Mouse (Mus musculus) MEL (cell line): ENCODE measurements at regions not wholly inside any gene's neighbourhood (a gene's known extent, or its start where the extent isn't known, plus 50 kb on each side); places are given as distances from the start of the nearest gene placed in this dataset.

Experiments used
- DNase-seq: peaks from one replicate; pipeline ENCODE4 v3.0.0; 2011; ENCODE audit warnings: low read depth, low spot score
- H3K27ac ChIP-seq: 2 replicates; pipeline ENCODE4 v1.5.1; 2012; ENCODE audit warnings: low read depth, mild to moderate bottlenecking, control low read depth, low read length, moderate library complexity; ENCODE audit not compliant: control insufficient read depth
- H3K27me3 ChIP-seq, 2 experiments: fragments of 150-350 bp in 1 of 2; sonication (generic) in 1 of 2; 2 replicates each; pipeline ENCODE4 v1.6.1; 2012; ENCODE audit warnings: low read length in 2 of 2, mild to moderate bottlenecking in 2 of 2, improper control_type of control experiment in 1 of 2, moderate library complexity in 1 of 2; ENCODE audit not compliant: insufficient read depth in 2 of 2, control insufficient read depth in 1 of 2
- H3K36me3 ChIP-seq, 2 experiments: 2 replicates each; pipeline ENCODE4 v1.6.1; 2012 to 2014; ENCODE audit warnings: low read length in 2 of 2, improper control_type of control experiment in 1 of 2, inconsistent platforms in 1 of 2, mild to moderate bottlenecking in 1 of 2; ENCODE audit not compliant: insufficient read depth in 2 of 2, control insufficient read depth in 1 of 2
- H3K4me1 ChIP-seq, 2 experiments: fragments of 150-350 bp in 1 of 2; sonication (generic) in 1 of 2; 2 replicates each; pipeline ENCODE4 v1.6.1; 2012; ENCODE audit warnings: low read length in 2 of 2, improper control_type of control experiment in 1 of 2, mild to moderate bottlenecking in 1 of 2; ENCODE audit not compliant: insufficient read depth in 2 of 2, control insufficient read depth in 1 of 2
- H3K4me3 ChIP-seq, 2 experiments: fragments of 150-350 bp in 1 of 2; sonication (generic) in 1 of 2; 2 replicates each; pipeline ENCODE4 v1.5.1; 2012; ENCODE audit warnings: low read depth in 2 of 2, low read length in 2 of 2, mild to moderate bottlenecking in 2 of 2, moderate library complexity in 2 of 2, control low read depth in 1 of 2, improper control_type of control experiment in 1 of 2; ENCODE audit not compliant: control insufficient read depth in 1 of 2, insufficient read depth in 1 of 2
- H3K79me2 ChIP-seq: 2 replicates; pipeline ENCODE4 v1.6.1; 2012; ENCODE audit warnings: mild to moderate bottlenecking, low read length, moderate library complexity; ENCODE audit not compliant: control insufficient read depth, poor library complexity, insufficient read depth
- H3K9ac ChIP-seq: 2 replicates; pipeline ENCODE4 v1.6.1; 2012; ENCODE audit warnings: low read depth, mild to moderate bottlenecking, control low read depth, low read length, moderate library complexity; ENCODE audit not compliant: control insufficient read depth, poor library complexity, severe bottlenecking
- H3K9me3 ChIP-seq: fragments of 150-350 bp; sonication (generic); replicated peaks from 2 replicates; pipeline ENCODE4 v1.6.1; 2012; ENCODE audit warnings: mild to moderate bottlenecking, low read length, improper control_type of control experiment, moderate library complexity; ENCODE audit not compliant: insufficient read depth
- CTCF ChIP-seq, 3 experiments: IDR thresholded peaks in 2 of 3; conservative IDR thresholded peaks in 1 of 3; 2 replicates each; pipeline ENCODE4 v1.5.1; 2011 to 2012; ENCODE audit warnings: low read length in 3 of 3, low read depth in 2 of 3, mild to moderate bottlenecking in 2 of 3, improper control_type of control experiment in 1 of 3, inconsistent platforms in 1 of 3, mixed read lengths in 1 of 3, moderate library complexity in 1 of 3; ENCODE audit not compliant: control insufficient read depth in 1 of 3, insufficient read depth in 1 of 3, poor library complexity in 1 of 3, severe bottlenecking in 1 of 3
- E2F4 ChIP-seq: IDR thresholded peaks from 2 replicates; pipeline ENCODE4 v1.6.1; 2011; ENCODE audit warnings: low read depth, low read length, improper control_type of control experiment, borderline replicate concordance
- ETS1 ChIP-seq: IDR thresholded peaks from 2 replicates; pipeline ENCODE4 v1.6.1; 2012; ENCODE audit warnings: low read depth, mild to moderate bottlenecking, inconsistent platforms, low read length, improper control_type of control experiment, moderate library complexity
- GATA1 ChIP-seq: IDR thresholded peaks from 2 replicates; pipeline ENCODE4 v1.6.1; 2011; ENCODE audit warnings: low read depth, low read length, improper control_type of control experiment
- HCFC1 ChIP-seq: IDR thresholded peaks from 2 replicates; pipeline ENCODE4 v1.6.1; 2012; ENCODE audit warnings: low read depth, mild to moderate bottlenecking, inconsistent platforms, low read length, improper control_type of control experiment, moderate library complexity
- JUND ChIP-seq: IDR thresholded peaks from 2 replicates; pipeline ENCODE4 v1.6.1; 2011; ENCODE audit warnings: low read depth, mild to moderate bottlenecking, improper control_type of control experiment, low read length
- KAT2A ChIP-seq: conservative IDR thresholded peaks from 2 replicates; pipeline ENCODE4 v1.6.1; 2012; ENCODE audit warnings: low read depth, low read length, improper control_type of control experiment, inconsistent platforms
- MAFK ChIP-seq: IDR thresholded peaks from 2 replicates; pipeline ENCODE4 v1.6.1; 2011; ENCODE audit warnings: low read depth, mild to moderate bottlenecking, low read length, improper control_type of control experiment, borderline replicate concordance
- MAX ChIP-seq: IDR thresholded peaks from 2 replicates; pipeline ENCODE4 v1.6.1; 2011; ENCODE audit warnings: low read length, improper control_type of control experiment
- MEF2A ChIP-seq: IDR thresholded peaks from 2 replicates; pipeline ENCODE4 v1.6.1; 2014; ENCODE audit warnings: low read depth, mild to moderate bottlenecking, inconsistent platforms, low read length, improper control_type of control experiment; ENCODE audit not compliant: poor library complexity, insufficient replicate concordance, severe bottlenecking; ENCODE audit errors: extremely low read depth
- NRF1 ChIP-seq: IDR thresholded peaks from 2 replicates; pipeline ENCODE4 v1.6.1; 2014; ENCODE audit warnings: low read depth, mild to moderate bottlenecking, inconsistent platforms, low read length, improper control_type of control experiment, moderate library complexity; ENCODE audit not compliant: poor library complexity, insufficient read depth, severe bottlenecking
- POLR2AphosphoS5 ChIP-seq: IDR thresholded peaks from 2 replicates; pipeline ENCODE4 v1.6.1; 2012; ENCODE audit warnings: low read depth, borderline replicate concordance, mild to moderate bottlenecking, inconsistent platforms, low read length, moderate library complexity, mixed read lengths
- RAD21 ChIP-seq: IDR thresholded peaks from 2 replicates; pipeline ENCODE4 v1.6.1; 2011; ENCODE audit warnings: mild to moderate bottlenecking, low read depth, low read length, improper control_type of control experiment
- SMC3 ChIP-seq: IDR thresholded peaks from 2 replicates; pipeline ENCODE4 v1.6.1; 2011; ENCODE audit warnings: low read depth, low read length, improper control_type of control experiment
- USF2 ChIP-seq, 2 experiments: IDR thresholded peaks; 2 replicates each; pipeline ENCODE4 v1.6.1; 2011 to 2012; ENCODE audit warnings: improper control_type of control experiment in 2 of 2, low read length in 2 of 2, borderline replicate concordance in 1 of 2, inconsistent platforms in 1 of 2, low read depth in 1 of 2, mild to moderate bottlenecking in 1 of 2; ENCODE audit not compliant: insufficient read depth in 1 of 2
- ZKSCAN1 ChIP-seq: IDR thresholded peaks from 2 replicates; pipeline ENCODE4 v1.6.1; 2012; ENCODE audit warnings: low read depth, mild to moderate bottlenecking, inconsistent platforms, low read length, improper control_type of control experiment, moderate library complexity
- ZMIZ1 ChIP-seq: IDR thresholded peaks from 2 replicates; pipeline ENCODE4 v1.6.1; 2012; ENCODE audit warnings: low read depth, mild to moderate bottlenecking, inconsistent platforms, low read length, improper control_type of control experiment, moderate library complexity

DNA sequence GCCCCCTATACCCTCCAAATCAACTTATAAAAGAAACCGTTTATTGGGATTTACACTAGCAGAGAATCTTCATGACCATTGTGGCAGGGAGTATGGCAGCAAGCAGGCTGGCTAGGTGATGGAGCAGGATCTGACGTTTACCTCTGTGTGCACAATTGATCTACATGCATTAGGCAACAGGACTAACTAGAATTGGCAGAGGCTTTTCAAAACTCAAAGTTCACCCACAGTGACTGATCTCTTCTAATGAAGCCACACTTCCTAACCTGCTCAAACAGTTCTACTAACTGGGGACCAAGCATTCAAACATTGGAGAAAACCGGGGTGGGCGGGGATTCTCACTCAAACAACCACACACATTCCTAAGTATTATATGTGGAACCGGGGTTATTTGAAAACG, 1382.9 kb upstream of the Tenm2 start:
- Histone ChIP-seq H3K4me1 (no peaks in the 10 kb centered on the region), H3K4me3 (no peak overlapping the region), H3K79me2 (no peaks in the 10 kb centered on the region), H3K9ac (no peak overlapping the region), H3K27me3 (no peaks in the 10 kb centered on the region), H3K27ac (no peak overlapping the region), H3K36me3 (no peaks in the 10 kb centered on the region), H3K9me3 (no peaks in the 10 kb centered on the region)
- no peak for TF ChIP-seq RAD21
- TF ChIP-seq MEF2A: no peak
- TF ChIP-seq GATA1: no peak
- no peak for TF ChIP-seq MAFK
- DNase-seq: no peak

DNA sequence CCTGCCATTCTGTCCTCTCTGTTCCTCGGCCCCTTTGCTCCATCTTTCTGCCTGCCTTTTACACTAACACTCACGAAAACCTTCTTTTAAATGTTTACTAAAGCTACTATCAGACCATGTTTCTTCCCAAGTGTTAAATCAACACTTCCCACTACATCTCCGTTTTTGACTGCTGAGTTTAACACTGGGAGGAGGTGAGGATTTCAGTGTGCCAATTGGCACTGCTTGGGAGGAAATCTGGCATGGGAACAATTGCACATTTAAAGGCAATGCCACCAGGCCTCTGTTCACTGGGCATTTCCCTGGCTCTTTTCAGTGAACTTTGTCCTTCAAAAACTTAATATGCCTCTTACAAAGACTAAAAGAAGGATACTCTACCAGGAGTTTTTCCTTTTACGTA, 1365.2 kb upstream of the Tenm2 start:
- no peak for TF ChIP-seq E2F4
- no peak for TF ChIP-seq ZKSCAN1
- no peak for TF ChIP-seq SMC3
- TF ChIP-seq MEF2A: no peak
- no peak for TF ChIP-seq ZMIZ1
- TF ChIP-seq KAT2A: no peak
- TF ChIP-seq JUND: no peak
- TF ChIP-seq NRF1: no peak
- no peak for TF ChIP-seq USF2 (IDR thresholded peaks at IDR 0.05; ENCODE audit: borderline replicate concordance in 1 of 2, insufficient read depth in 1 of 2, low read depth in 1 of 2, low read length in 2 of 2)
- TF ChIP-seq MAX: no peak
- TF ChIP-seq ETS1: no peak
- no peak for TF ChIP-seq RAD21
- TF ChIP-seq MAFK: no peak
- no peak for TF ChIP-seq CTCF (IDR thresholded peaks at IDR 0.05 in 2 of 3, conservative IDR thresholded peaks at IDR 0.05 in 1 of 3; ENCODE audit: control insufficient read depth in 1 of 3, insufficient read depth in 1 of 3, low read depth in 2 of 3, low read length in 3 of 3, poor library complexity in 1 of 3, severe bottlenecking in 1 of 3)
- TF ChIP-seq POLR2AphosphoS5: no peak
- no peak for TF ChIP-seq HCFC1
- no peak for DNase-seq
- Histone ChIP-seq H3K9ac (no peak overlapping the region), H3K4me1 (no peaks in the 10 kb centered on the region), H3K9me3 (no peaks in the 10 kb centered on the region), H3K36me3 (no peaks in the 10 kb centered on the region), H3K4me3 (no peak overlapping the region), H3K27ac (no peak overlapping the region), H3K27me3 (no peaks in the 10 kb centered on the region), H3K79me2 (no peaks in the 10 kb centered on the region)
